Mouse (Mus musculus): Measurements from ENCODE around the gene Zfp553.

The Zfp553 gene

DNA sequence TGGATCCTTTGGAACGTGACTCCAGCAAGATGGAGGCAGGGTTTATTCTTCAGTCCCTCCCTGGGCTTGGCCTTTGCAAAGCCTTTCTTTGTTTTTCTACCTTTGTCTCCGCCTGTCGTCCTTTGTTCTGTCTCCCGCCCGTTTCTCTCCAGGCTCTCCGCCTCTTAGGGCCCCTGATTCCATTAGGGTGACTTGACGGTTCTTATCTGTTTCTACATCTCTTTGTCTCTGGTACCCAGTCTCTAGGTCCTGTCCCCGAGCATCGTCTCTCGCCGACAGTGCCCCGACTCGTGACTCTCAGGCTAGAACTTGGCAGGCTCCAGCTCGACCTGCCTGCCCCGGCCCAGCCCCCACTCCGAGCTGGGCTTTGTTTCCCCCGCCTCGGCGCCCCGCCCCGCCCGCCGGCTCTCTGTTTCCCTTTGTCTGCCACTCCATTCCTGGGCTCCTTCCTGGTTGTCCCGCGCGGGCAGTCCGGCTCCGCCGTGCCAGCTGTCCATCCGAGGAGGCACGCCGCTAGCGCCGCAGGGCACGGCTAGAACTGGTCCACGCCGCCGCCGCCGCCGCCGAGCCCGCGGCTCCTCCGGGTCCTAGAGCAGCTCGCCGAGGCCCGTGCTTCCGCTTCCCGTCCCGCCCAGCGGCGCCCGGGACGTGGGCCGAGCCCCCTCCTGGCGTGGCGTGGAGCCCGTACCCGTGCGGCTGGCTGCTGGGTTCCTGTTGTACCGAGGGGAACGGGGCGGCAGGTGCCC is at the start of gene Zfp553, which contains the start of gene Sept1:
Zfp553 (plus strand) TSS at position 440 of the 746 bp plus-strand sequence.
Sept1 (minus strand) TSS at position 509 of the 746 bp plus-strand sequence.
- DNase-seq (ENCODE audit: low spot score): peak; percentile 81

DNA sequence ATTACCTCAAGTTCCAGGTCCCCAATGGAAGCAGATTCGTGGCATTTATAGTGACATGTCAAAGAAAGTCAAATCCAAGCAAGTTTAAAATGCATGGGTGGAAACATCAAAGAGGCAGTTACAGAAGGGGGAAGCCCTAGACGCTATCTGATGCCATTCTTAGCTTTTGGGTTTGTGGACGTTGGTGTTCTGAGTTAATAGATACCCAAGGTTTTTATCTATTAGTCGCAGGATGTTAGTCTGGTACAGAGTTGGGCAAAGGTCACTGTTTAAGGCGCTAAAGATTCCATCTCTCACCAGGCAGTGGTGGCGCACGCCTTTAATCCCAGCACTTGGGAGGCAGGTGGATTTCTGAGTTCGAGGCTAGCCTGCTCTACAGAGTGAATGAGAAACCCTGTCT is 49.5 kb upstream of the Zfp553 start:
- DNase-seq (ENCODE audit: low spot score): no peak

DNA sequence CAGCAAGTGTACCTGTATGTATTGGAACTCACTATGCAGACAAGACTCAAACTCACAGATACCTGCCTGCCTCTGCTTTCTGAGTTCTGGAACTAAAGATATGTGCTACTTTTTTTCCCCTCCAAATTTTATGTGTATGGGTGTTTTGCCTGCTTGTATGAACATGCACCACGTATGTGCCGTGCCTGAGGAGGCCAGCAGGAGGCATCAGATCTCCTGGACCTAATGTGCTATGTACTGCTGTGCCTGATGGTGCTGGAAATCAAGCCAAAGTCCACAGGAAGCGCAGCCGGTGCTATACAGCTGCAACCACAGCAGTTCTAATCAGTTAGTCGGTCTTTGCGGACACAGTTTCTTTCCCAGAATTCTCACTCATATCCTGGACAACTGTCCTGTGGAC is 49.0 kb upstream of the Zfp553 start:
- DNase-seq (ENCODE audit: low spot score): no peak

DNA sequence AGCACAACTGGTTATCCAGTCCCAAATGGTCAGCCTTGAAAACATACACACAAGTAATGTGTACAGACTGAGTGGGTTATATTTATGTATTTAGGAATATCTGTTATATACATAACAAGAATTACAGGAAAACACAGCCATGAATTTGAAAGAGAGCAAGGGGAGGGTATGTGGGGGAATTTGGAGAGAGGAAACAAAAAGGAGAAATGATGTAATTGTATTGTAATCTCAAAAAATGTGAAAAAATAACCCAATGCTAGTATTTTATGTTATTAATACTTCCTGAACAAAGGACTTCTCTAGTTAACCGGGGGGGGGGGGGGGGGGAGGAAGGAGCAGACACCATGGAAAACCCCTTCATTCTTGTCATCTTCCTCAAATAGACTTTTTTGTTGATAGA is 48.1 kb upstream of the Zfp553 start:
- DNase-seq (ENCODE audit: low spot score): no peak

DNA sequence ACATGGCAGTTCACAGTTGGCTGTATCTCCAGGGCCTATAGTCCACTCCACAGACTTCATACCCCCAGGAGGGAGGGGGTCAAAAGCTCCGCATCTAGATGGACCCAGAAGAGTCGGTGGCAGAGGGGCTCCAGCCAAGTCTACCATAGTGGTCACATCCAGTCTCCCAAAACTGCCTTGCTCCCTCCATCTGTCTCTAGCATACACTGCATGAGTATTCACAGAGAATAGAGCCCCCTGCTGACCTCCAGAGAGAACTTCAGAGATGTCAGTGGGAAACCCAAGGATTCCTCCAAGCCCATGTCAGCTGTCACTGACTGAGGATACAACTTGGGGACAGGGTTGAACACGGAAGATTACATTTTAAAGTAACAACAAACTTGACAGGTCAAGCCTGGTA is 47.3 kb upstream of the Zfp553 start:
- DNase-seq (ENCODE audit: low spot score): no peak

DNA sequence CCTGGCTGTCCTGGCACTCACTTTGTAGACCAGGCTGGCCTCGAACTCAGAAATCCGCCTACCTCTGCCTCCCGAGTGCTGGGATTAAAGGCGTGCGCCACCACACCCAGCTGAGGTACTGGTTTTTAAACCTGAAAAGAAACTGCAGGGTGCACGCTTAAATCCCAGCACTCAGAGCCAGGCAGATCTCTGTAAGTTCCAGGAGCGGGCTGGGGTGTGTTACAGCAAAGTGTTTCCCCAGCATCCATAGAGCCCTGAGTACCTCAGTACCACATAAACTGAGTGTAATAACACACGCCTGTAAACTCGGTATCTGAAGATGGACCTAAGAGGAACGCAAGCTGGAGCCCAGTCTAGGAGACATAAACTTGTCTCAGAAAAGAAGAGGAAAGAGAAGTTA is 45.5 kb upstream of the Zfp553 start:
- DNase-seq (ENCODE audit: low spot score): no peak

DNA sequence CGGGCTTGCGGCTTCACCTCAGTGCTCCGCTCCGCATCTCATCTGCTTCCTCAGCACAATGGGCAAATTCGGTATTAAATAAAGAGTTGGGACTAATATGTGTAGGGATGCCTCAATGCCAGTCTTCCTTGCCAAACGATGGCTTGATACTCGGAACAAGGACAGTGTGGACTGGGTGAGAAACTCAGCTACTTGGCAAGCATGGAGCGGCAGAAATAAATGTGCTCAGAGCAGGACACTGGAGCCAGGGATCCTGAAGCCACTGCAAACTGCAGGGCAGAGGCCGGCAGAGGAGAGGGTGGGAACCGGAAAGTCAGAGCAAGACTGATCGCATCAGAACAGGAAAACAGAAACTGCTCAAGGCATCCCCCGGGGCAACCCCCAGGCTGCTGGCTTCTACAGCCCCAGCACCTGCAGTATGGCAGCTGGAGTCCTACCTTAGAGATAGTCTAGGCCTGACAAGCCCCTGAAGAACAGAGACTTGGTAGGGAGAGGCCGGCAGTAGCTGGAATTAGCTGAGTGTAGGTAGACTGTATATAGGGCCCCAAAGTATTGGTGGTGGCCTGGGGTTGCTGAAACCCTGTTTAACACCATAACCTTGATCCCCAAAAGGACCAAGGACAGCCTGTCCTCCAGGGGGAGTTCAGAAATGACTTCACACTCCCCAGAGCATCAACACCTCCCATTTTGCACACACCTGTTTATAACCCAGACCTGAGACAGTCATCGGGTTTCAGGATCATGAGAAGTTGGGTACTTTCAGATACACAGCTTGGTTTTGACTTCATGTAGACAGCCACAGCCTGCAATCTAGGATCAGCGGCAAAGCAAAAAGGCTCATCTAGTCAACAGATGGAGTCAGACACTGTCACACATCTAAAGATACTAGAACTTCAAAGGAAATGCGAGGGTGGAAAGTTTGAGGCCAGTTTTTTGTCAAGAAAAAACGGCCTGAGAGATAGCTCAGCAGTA is 44.3 kb upstream of the Zfp553 start:
- DNase-seq (ENCODE audit: low spot score): no peak

DNA sequence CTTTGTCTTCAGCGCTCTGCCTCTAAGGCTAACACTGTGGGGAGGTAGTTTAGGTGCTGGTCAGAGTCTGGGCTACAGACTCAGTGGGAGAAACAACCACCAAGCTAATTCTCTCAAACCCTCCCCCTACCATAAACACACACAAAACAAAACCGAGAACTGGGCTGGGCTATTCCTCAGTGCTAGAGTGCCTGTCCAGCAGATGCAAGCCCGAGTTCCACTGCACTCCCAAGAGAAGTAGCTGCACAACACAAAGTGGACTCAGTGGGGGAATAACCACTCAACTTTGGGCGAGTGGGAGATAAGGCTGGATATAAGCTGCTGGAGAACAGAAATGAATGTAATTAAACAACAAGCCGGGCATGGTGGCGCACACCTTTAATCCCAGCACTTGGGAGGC is 42.2 kb upstream of the Zfp553 start:
- no peak for DNase-seq (ENCODE audit: low spot score)

DNA sequence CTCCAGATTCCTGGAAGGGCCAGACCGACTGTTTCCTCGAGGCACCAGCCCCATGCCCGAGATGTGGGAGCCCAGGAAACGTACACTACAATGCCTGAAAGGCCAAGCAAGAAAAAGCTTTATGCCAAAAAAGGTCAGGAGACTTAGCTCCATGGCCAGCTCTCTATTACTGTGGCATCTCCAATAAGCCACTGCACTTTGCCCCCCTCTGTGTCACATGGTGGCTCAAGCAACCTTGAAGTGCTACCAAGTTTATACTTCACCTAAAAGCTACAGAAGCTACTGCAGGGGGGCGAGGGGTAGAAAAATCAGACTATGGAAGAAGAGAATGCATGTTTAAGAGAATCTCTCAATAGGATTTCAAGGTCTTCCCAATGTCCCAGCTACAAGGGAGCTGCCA is 39.9 kb upstream of the Zfp553 start:
- DNase-seq (ENCODE audit: low spot score): no peak

DNA sequence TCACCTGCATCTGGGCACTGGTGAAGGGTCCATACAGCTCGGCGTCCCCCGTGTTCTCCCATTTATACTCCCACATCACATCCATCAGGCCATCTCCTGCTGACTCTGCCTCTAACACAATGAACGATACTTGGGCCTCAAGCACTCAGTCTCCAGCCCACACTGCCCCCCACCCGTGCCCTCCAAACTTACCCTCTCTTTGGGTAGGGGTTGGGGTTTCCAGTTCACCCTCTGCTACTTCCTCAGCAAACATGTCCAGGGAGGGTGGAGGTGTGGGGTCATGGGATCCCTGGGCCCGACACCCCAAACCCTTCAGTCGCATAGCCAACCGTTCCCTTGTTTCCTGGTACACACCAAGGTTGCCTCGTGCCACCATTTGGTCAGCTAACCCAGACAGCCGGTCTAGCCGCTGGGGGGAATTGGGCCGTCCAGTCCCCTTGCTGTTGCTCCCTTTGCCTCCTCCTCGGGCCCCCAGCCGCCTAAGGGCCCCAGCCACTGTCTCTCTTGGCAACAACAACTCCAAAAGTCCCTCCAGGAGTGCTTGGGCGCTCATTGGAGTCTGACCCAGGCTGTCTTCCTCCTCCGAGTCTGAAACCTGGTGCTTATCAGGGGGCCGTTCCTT is 38.7 kb upstream of the Zfp553 start:
- DNase-seq (ENCODE audit: low spot score): no peak

DNA sequence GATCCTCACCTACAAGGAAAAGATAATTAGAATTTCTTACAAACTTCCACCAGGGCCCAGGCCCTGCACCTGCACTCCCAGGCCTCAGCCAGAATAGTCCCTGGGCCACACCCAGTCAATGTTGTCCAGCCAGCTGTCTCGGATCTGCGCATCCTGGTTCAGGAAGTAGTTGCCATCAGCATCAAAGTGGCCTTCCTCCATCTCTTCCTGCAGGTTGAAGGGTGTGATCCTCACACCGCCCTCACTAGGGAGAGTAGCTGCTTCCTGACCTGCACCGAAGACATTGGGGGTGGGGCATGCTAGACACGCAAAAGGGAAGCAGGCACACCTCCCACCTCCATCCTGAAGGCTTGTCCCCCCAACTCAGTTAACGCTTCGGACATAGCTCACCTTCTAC is 38.2 kb upstream of the Zfp553 start:
- DNase-seq (ENCODE audit: low spot score): no peak

DNA sequence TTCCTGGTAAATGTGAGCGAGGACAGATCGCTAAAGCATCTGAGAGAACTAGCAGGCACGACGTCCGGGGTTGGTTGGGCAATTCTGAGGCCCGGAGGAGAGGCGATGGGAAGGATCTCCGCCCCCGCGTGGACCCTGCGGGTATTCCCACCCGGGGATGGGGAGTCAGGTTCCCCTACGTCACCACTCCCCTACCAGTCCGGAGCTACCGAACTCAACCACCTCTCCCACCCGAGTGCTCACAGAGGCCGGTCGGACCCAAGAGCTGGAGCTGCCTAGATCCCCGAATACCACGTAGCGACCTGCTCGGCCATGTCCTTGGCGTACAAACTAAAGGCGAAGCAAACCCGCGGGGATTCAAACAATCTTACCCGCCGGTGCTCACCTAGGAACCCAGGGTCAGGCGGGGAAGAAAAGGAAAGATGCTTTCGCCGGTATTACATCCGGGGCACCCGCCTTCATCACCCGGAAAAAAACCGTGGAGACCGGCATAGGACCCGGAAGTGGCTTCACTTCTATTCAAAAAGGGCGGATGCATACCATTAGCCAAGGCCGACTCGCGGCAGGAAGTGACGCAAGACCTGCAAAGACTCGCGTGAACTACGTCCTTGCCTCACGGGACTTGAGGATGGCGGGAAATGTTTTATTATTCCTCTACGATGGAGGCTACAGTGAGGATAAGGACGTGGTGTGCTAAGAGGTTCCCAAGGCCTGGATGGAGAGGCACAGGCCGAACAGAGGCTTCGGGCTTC is 37.1 kb upstream of the Zfp553 start, which contains the start of gene Cd2bp2:
Cd2bp2 (minus strand) TSS at position 507 of the 752 bp plus-strand sequence.
- DNase-seq (ENCODE audit: low spot score): peak; percentile 97

DNA sequence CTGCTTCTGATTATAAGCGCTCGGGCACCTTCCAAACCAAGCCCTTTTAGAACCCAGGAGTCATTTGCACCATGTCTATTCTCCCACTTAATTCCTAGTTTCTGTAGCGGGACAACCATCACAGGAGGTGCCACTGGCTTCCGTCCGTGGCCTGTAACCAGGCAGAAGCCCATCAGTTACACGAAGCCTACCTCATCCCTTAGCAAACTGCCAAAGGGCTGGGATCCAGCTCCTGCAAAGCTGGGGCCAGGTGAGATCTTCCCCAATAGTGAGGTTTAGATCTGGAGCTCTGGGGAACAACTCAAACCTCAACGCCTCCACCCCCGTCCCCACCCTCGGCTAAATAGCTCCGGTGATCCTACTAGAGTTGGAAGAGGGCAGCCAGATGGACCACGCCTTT is 36.4 kb upstream of the Zfp553 start:
- DNase-seq (ENCODE audit: low spot score): no peak

DNA sequence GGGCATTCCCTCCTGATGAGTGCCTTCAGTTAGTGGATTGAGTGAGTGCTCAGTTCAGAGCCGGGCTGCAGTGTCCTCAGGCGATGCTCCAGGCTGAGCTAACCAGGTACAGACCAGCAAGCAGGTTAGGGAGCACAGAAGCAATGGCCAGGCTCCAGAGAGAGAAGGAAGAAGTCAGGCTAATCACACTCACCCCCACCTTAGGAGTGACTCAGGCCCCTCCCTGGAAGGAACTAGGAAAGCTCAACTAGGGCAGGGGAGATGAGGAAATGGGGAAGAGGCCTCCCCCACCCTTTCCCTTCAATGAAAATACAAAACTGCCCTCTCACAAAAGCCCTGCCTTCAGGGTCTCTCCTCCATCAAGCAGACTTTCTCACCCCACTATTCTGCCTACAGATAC is 26.3 kb upstream of the Zfp553 start:
- no peak for DNase-seq (ENCODE audit: low spot score)

DNA sequence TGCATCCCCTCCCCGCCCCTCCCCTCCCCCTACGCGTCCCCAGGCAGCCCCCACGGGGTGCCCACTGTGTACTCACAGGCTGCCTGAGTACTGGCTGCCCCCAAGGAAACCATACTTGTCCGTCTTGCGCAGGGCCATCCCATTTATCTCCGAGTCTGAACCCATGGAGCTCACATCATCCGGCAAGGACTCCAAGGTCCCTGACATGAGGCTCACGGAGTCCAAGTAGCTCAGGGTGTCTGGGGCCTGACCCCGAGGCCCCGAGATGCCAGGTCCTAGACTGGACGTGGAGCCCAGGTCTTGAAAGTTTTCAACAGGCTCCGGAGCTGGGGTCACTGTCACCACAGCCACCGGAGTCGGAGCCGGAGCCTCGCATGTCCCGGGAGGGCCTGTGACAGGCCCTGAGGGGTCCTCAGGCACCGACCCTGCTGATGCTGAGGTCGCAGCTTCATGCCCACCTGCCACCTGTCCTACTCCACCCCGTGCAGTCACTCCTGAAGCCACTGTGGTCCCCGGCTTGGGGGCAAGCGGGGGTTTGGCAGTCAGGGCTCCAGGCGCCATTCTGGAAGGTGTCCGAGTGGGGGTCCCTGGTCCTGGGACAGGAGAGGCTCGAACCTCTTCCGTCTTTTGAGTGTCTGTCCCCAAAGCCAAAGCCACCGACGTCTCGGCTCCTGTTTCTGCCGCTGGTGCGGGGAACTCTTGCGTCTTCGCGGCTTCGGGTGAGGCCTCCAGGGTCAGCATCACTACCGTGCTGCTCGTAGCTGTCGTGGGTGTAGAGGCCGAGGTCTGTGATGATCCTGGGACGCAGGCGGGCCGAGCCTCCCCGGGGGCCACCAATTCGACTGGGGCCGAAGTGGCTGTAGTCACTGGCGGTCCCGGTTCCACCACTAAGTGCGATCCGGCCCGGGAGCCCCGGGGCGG is 25.2 kb upstream of the Zfp553 start:
- DNase-seq (ENCODE audit: low spot score): peak; percentile 60

DNA sequence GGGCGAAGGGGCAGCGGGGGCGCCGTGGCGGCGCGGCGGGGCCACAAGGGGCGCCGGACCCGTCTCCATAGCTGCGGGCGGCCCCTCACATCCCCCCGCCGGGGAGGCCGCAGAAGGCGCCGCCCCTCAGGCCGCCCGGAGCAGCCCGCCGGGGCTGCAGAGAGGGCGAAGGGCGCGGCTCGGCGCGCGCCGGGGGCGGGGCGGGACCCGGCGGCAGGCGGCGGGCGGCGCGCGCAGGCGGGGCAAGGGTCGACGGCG is 24.6 kb upstream of the Zfp553 start, which contains the start of gene Tbc1d10b:
Tbc1d10b (minus strand) TSS at position 174 of the 258 bp plus-strand sequence.
- no peak for DNase-seq (ENCODE audit: low spot score)

DNA sequence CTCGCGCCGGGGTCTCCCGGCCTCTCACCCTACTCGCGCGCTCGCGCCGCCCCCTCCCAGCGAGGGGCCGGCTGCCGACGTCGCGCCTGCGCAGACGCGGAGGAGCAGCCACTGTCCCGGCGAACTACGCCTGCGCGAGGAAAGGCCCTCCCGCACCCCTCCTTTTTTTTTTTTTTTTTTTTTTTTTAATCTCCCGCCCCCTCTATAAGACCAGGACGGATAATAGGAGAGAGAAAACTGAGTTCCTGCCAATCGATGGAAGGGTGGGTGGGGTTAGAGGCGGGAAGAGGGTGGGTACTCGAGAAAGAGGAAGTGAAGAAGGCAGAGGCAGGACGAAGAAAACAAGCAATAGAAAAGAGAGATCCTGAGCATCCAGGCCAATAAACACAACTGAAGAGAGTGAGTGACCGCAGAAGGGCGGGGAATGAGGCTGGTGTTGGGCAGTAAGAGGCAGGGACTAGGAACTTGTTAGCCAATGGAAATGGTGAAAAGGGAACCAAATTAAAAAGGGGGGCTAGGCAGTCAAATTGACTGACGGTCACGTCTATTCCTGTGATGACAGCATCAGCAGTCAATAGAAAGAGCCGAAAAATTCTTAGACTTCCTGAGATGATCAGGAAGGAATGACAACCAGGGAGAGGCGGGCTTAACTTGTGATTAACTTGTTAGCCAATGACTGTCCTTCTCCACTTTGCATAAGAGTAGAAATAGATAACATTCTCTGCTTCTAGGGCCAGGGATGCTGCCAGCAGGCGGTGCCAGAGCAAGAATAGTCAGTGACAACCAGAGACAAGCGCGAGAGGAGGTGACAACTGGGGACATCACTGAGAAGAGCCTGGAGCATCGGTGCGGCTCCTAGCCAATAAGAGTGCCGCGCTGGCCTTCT is 24.1 kb upstream of the Zfp553 start, which contains the start of gene Mylpf:
Mylpf (plus strand) TSS at position 338 of the 886 bp plus-strand sequence.
- DNase-seq (ENCODE audit: low spot score): peak; percentile 96

DNA sequence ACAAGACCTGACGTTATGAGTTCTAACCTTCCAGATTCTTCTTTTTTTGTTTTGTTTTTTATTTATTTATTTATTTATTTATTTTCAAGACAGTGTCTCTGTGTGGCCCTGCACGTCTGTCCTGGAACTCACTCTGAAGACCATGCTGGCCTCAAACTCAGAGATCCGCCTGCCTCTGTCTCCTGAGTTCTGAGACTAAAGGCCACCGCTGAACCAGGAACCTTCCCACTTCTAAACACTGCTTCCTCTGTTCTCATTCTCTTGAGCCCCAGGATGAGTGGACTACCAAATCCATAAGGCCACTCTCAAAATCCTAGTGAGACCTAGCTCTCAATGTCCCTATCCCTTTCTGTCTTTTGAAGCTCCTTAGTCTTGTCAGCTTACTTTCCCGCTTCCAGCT is 23.0 kb upstream of the Zfp553 start:
- no peak for DNase-seq (ENCODE audit: low spot score)

DNA sequence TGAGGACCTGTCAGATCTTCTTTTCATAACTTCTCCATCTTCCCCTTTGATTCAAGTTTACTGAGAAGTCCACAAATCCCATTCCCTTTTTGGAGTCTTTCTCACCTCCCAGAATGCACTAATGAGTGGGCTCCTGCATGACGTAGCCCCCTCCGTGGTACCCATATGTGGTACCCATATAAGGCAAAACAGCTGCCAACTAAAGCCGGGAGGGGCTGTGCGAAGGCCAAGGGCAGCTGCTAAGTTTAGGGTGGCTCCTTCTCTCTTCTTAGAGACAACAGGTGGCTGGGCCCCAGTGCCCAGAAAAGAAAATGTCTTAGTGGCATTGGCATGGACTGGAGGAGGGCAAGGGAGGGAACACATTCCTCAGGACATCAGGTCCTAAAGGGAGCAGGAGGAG is 22.6 kb upstream of the Zfp553 start:
- DNase-seq (ENCODE audit: low spot score): no peak

All from layer of hippocampus, adult 11-12 months (tissue).